Mouse (Mus musculus) embryonic fibroblast, embryonic 13.5 days (primary cell): ENCODE measurements at regions not wholly inside any gene's neighbourhood (a gene's known extent, or its start where the extent isn't known, plus 50 kb on each side); places are given as distances from the start of the nearest gene placed in this dataset.

ENCODE experiments used
- CTCF ChIP-seq: IDR thresholded peaks from 2 replicates; pipeline ENCODE4 v1.5.1; 2011; ENCODE audit warnings: mild to moderate bottlenecking, control low read depth, low read length, moderate library complexity, borderline replicate concordance; ENCODE audit not compliant: insufficient read depth
- POLR2A ChIP-seq: IDR thresholded peaks from 2 replicates; pipeline ENCODE4 v1.6.1; 2011; ENCODE audit warnings: low read depth, mild to moderate bottlenecking, control low read depth, low read length, moderate library complexity

DNA sequence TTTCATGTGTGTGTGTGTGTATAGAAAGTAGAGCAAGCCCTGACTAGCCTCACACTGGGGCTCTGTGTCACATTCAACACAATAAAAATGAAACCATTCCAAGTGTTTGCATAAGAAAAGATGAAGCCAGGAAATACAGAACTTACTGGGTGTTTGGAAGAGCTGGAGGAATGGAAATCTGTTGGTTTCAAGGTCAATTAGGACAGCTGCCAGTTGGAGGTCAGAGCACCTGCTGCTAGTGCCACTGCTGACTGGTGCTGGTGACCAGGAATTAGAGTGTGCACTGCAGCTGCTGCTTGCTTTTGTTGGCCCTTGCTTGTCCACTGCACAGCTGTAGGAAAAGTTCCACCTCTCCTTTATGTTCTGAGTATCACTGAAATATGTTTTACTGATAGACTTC is 261.4 kb upstream of the Klf3 start:
- TF ChIP-seq POLR2A (no peak), CTCF (no peak)
